Mouse (Mus musculus) heart, embryonic 14.5 days (tissue): Measurements from ENCODE around the gene Kalrn. TPM values are rescaled to one million over a fixed set of nuclear protein-coding genes. Genes with fewer than 3 reads are reported as not detected.

Source experiments
- ATAC-seq: fragments of 200-750 bp; cut with Nextera tagmentation; 2 replicates; pipeline ENCODE4 v1.8.0; 2017; ENCODE audit warnings: low read depth, moderate TSS enrichment; ENCODE audit not compliant: insufficient number of reproducible peaks, insufficient read depth, low FRiP score
- H3K27ac ChIP-seq, 2 experiments: fragments of 200-500 bp in 1 of 2; fragments of 300-500 bp in 1 of 2; sonication (generic) in 1 of 2; replicated peaks in 1 of 2; 2 replicates each; pipeline ENCODE4 v1.5.1; 2012 to 2014; ENCODE audit warnings: low read depth in 2 of 2, low read length in 2 of 2, control low read depth in 1 of 2, mild to moderate bottlenecking in 1 of 2, mixed read lengths in 1 of 2; ENCODE audit not compliant: control insufficient read depth in 1 of 2, insufficient read depth in 1 of 2
- H3K27me3 ChIP-seq: fragments of 300-500 bp; sonication (generic); 2 replicates; pipeline ENCODE4 v1.6.1; 2014; ENCODE audit warnings: mild to moderate bottlenecking, low read length, control low read depth; ENCODE audit not compliant: control insufficient read depth, insufficient read depth
- H3K36me3 ChIP-seq: fragments of 300-500 bp; sonication (generic); 2 replicates; pipeline ENCODE4 v1.6.1; 2014; ENCODE audit warnings: mild to moderate bottlenecking, control low read depth, low read length, mixed read lengths; ENCODE audit not compliant: control insufficient read depth, insufficient read depth
- H3K4me1 ChIP-seq, 2 experiments: fragments of 200-500 bp in 1 of 2; fragments of 300-500 bp in 1 of 2; sonication (generic) in 1 of 2; 2 replicates each; pipeline ENCODE4 v1.6.1; 2012 to 2014; ENCODE audit warnings: low read length in 2 of 2, control low read depth in 1 of 2, mixed read lengths in 1 of 2; ENCODE audit not compliant: control insufficient read depth in 2 of 2, insufficient read depth in 2 of 2
- H3K4me2 ChIP-seq: fragments of 300-500 bp; sonication (generic); 2 replicates; pipeline ENCODE4 v1.6.1; 2014; ENCODE audit warnings: mild to moderate bottlenecking, low read length
- H3K4me3 ChIP-seq, 2 experiments: fragments of 200-500 bp in 1 of 2; fragments of 300-500 bp in 1 of 2; sonication (generic) in 1 of 2; 2 replicates each; pipeline ENCODE4 v1.5.1; 2012 to 2014; ENCODE audit warnings: low read length in 2 of 2, mild to moderate bottlenecking in 2 of 2, control low read depth in 1 of 2, low read depth in 1 of 2, moderate library complexity in 1 of 2; ENCODE audit not compliant: control insufficient read depth in 1 of 2, insufficient read depth in 1 of 2
- H3K9ac ChIP-seq: fragments of 300-500 bp; sonication (generic); 2 replicates; pipeline ENCODE4 v1.6.1; 2014; ENCODE audit warnings: mild to moderate bottlenecking, low read length
- H3K9me3 ChIP-seq: fragments of 300-500 bp; sonication (generic); 2 replicates; pipeline ENCODE4 v1.6.1; 2016; ENCODE audit warnings: low read length, control low read depth; ENCODE audit not compliant: control insufficient read depth
- WGBS: fragments of 180-500 bp; shearing (Covaris S2); extraction: QIAGEN DNeasy Blood & Tissue Kit; methylation state at CpG from one replicate; pipeline ENCODE4 v1.1.7; 2014; 5-methylcytosine and 5-hydroxymethylcytosine counted together
- polyA plus RNA-seq: library from polyadenylated mRNA; unstranded; fragments of >200 nt; fragmentation: Nextera tagmentation; extraction: Ambion mirVana; gene quantifications from 2 replicates; pipeline ENCODE4 v1.2.1, GENCODE M21; 2014

Gene Kalrn
- polyA plus RNA-seq, 1 experiment from 2014 or later: 33.4 TPM

DNA sequence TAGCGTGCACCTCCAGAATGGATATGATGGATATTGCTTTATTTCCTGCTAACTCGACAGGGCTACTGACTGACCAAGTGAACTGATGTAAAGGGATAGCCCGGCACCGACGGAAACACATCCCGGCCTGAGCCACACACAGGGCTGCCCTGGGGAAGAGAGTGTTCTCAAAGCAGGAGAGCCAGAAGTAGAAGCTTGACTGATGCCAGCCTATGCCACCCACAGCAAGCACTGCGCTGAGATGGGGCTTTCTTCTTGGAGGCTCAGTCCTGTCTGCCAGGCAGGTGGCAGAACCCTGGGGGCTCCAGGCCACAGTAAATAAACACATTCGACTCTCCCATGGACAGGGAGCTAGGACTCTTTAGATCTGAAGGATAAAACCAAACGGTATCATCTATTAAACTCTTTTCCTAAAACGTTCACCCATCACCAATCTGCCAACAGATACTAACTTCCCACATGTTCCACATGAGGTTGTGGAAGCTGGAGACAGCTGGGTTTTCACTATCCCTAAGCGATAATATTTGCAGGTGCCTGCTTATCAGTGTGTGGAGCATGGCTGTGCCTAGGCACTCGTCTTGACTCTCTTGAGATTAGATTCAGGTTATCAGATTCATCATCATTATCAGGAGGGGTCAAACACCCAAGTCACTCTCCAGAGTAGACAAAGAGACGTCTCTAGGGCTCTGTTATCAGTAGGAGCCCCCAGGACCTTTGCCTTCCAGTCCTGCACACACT is 526.9 kb downstream of the Kalrn start:
- no peaks in the 10 kb centered on the region for H3K9me3 ChIP-seq
- 62% methylated on average over 13 of the region's 13 CpGs for WGBS
- peaks cover 7 to 15% of the 10 kb centered on the region in 2 experiments for H3K4me1 ChIP-seq
- H3K27ac ChIP-seq: no peak overlapping the region
- H3K27me3 ChIP-seq: no peaks in the 10 kb centered on the region
- no peak overlapping the region for H3K4me3 ChIP-seq
- ATAC-seq: no peak
- peaks cover 41% of the 10 kb centered on the region for H3K36me3 ChIP-seq
- H3K9ac ChIP-seq: no peak overlapping the region
- no peak overlapping the region for H3K4me2 ChIP-seq

DNA sequence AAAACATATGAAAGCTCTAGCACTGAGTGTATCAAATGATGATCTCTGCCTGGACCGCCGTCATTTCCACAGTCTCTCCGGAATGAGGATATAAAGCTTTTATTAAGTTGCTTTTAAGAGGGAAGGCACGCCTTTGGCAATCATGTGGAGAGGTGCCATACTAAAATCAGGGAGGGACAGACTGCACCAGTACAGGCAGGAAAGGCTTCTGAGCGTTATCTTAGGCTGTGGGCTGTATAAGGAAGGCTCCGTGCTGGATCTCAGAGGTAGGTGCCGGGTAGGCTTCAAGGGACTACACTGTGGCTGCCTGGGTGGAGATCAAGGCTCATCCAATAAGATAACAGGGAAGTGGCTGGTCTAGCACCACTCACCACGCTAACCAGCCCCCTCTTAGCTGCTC is 528.8 kb downstream of the Kalrn start:
- H3K4me3 ChIP-seq: no peak overlapping the region
- H3K4me2 ChIP-seq: no peak overlapping the region
- no peaks in the 10 kb centered on the region for H3K9me3 ChIP-seq
- H3K9ac ChIP-seq: no peak overlapping the region
- 69% methylated on average over 8 of the region's 8 CpGs for WGBS
- peaks cover 36% of the 10 kb centered on the region for H3K36me3 ChIP-seq
- no peaks in the 10 kb centered on the region for H3K27me3 ChIP-seq
- H3K27ac ChIP-seq: no peak overlapping the region
- no peak for ATAC-seq
- H3K4me1 ChIP-seq: peaks cover 2 to 3% of the 10 kb centered on the region in 2 experiments

DNA sequence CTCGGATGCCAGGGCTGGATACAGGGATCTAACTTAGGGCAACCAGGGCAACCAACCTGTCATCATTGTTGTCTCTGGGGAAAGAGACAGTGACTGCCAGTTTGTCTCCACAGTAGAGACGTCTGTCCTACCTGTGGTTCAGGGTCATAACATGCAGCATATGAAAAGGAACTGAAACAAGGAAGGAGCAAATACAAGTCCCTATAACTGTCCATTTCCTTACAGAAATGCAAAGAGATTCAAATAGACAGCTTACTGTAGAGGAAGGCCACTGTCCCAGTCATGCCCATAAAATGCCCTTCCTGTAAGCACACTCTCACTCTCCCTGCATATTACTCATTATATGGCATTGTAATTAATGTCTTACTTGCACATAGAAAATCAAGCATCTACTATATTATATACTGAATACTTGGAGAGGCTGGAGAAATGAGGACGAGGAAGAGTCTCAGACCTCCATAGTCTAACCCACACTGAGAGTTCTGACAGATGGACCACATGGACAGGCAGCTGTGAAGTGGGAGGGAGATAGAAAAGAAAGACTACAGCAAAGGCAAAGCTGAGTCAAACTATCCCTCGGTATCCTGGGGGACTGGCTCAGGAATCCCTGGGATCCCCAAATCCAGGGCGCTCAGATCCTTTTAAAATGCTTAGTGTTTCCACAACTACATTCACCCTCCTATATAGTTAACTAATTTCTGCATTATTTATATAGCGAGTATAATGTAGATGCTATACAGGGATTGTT is 530.1 kb downstream of the Kalrn start:
- Histone ChIP-seq H3K4me1 (peaks cover 7 to 10% of the 10 kb centered on the region in 2 experiments; a peak in 3 of 4 replicates), H3K27me3 (no peaks in the 10 kb centered on the region), H3K4me3 (no peak overlapping the region), H3K4me2 (no peak overlapping the region), H3K9me3 (no peaks in the 10 kb centered on the region), H3K9ac (no peak overlapping the region), H3K27ac (no peak overlapping the region), H3K36me3 (peaks cover 41% of the 10 kb centered on the region)
- ATAC-seq: no peak
- WGBS: 87% methylated on average over 6 of the region's 6 CpGs

DNA sequence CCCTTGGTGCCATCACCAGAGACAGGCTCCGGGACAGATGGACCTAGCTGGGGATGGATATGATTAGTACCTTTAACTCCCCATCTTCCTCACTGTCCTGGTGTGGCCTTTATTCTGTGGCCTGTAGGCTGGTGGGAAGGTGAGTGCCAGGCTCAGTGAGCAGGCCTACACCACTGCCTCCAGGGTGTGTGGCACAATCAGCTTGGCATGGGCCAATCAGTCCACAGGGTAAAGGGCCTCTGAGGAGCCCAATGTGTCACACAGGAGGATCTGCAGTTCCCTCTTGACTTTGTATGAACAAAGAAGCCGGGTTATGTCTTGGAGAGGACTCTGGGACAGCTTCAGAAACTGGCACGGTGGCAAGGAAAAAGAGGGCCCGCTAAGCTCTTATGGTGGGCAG is 530.7 kb downstream of the Kalrn start:
- peaks cover 47% of the 10 kb centered on the region for H3K36me3 ChIP-seq
- H3K9ac ChIP-seq: no peak overlapping the region
- no peak overlapping the region for H3K4me2 ChIP-seq
- no peak for ATAC-seq
- no peaks in the 10 kb centered on the region for H3K9me3 ChIP-seq
- H3K27me3 ChIP-seq: no peaks in the 10 kb centered on the region
- no peak overlapping the region for H3K27ac ChIP-seq
- WGBS: 89% methylated on average over 4 of the region's 4 CpGs
- no peak overlapping the region for H3K4me3 ChIP-seq
- H3K4me1 ChIP-seq: peaks cover 9 to 10% of the 10 kb centered on the region in 2 experiments; a peak in 3 of 4 replicates

DNA sequence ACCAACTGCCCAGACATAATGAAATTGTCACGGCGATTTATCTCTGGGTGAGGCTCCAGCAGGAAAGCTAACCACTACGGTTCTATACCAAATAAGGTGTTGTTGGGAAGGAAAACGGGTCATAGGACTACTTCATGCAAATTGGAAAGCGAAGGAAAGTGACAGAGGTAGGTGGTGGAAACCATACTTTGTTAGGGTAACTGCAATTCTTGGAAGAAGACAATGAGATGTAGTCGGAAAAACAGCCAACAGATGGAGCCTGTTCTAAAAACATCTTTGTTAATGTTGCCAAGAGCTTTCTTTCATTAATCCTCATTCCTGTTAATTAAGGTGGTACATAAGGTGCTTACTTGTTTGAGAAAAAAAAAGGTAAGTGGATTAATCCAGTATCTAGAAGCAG is 533.1 kb downstream of the Kalrn start:
- H3K27ac ChIP-seq: no peak overlapping the region
- ATAC-seq: no peak
- WGBS: 77% methylated on average over 6 of the region's 6 CpGs

DNA sequence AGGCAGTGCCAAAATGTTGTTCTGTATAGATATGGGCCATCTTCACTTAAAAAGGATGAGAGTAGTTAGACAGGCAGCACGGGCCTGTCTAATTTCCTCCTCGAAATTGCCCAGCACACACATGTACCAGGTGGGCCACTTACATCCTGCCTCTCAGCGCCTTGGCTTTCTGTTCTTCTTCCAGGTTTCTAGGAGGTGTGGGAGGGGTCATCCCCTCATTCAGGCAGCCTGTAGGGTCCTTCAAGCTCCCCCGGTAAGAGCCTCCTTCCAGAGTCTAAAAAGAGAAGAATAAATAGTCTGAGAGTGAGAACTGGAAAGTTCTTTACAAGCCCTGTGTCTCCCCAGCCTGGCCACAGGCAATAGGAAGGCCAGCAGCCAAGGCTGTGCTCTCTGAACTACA is 533.6 kb downstream of the Kalrn start:
- H3K4me3 ChIP-seq: no peak overlapping the region
- no peak overlapping the region for H3K9ac ChIP-seq
- H3K36me3 ChIP-seq: peaks cover 41% of the 10 kb centered on the region
- 76% methylated on average over 4 of the region's 4 CpGs for WGBS
- peaks cover 21 to 24% of the 10 kb centered on the region in 2 experiments for H3K4me1 ChIP-seq
- ATAC-seq: no peak
- H3K9me3 ChIP-seq: no peaks in the 10 kb centered on the region
- H3K27me3 ChIP-seq: no peaks in the 10 kb centered on the region
- no peak overlapping the region for H3K27ac ChIP-seq
- H3K4me2 ChIP-seq: no peak overlapping the region

More for the DNA sequence above, 533.1 kb downstream of the Kalrn start:
- Histone ChIP-seq H3K9ac (no peak overlapping the region), H3K4me1 (peaks cover 20 to 24% of the 10 kb centered on the region in 2 experiments), H3K4me3 (no peak overlapping the region), H3K27me3 (no peaks in the 10 kb centered on the region), H3K9me3 (no peaks in the 10 kb centered on the region), H3K36me3 (peaks cover 39% of the 10 kb centered on the region), H3K4me2 (no peak overlapping the region)

DNA sequence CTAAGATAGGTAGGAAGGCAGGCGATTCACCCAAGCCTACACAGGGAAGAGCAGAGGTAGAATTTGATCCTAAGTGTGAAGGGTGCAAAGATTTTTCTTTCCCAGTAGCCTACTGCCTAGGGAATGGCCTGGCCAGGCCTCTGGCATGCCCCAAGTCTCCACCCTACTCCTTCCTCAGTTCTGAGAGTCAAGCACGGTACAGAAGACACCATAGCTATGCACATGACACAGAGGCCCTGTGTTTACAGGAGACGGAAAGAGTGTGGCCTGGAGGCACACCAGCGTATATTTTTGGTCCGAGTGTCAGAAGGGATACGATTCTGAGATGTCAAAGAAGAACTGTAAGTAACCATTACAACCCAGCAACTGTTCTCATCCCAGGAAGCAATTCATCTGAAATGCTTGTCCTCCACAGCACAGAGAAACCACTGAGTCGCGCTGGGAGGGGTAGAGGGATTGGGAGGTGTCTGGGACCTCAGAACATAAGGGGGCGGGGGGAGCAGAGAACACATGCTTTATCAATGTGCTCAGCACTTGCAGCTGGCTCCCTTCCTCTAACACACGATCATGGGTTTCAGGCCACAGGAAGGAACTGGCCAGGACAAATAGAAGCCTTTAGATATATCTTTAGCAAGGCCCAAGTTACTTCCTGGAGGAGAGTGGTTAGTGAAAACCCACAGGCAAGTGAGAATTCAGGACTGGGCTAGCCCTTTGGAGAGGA is 536.8 kb downstream of the Kalrn start:
- Histone ChIP-seq H3K27me3 (no peaks in the 10 kb centered on the region), H3K4me1 (peaks cover 24 to 33% of the 10 kb centered on the region in 2 experiments), H3K9ac (0 out of 2 replicates have a peak overlapping the region, but pooled peaks have one; percentile 21), H3K4me3 (no peak overlapping the region), H3K4me2 (no peak overlapping the region), H3K36me3 (peaks cover 65% of the 10 kb centered on the region), H3K9me3 (no peaks in the 10 kb centered on the region), H3K27ac (peak overlapping the region; percentile 5 to 68; a peak in 2 of 4 replicates)
- peak; percentile 26; the same call in 1 of the 2 replicates for ATAC-seq
- WGBS: 41% methylated on average over 10 of the region's 10 CpGs
